ENCODE assay signal across 8 mouse cellular contexts in the genomic region with DNA sequence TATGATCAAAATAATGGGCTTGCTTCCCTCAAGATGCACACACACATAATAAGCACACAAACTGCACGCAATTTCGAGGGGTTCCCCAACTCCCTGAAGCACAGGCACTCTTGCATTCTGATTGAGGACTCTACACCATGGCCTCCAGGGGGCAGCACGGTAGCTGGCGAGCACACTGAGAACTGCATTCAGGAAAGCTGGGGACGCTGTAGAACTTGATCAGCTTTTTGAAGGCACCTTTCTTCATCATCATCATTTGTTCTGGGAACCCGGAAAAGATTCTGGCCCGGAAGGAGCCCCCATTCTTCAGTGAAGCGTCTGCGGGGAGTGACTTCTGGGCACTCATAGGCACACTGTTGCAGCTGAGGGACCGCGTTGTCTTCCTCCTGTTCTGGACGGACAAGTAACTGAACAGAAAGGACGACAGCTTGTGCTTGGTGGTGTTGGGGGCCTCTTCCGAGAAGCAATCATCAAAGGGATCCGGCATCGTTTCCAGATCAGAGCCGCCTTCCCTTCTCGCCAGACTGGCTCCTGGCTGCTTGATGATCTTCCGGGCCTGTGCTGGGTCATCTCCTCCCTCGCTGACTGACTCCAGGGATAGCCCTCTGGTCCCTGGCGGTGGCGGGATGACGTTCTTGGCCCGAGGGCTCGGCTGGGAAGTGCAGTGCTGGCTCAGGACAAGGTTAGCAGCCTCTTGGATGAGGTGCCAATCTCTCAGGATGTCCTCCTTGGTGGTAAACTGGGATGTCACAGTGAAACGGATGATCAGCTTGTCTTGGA. TPM values are rescaled to one million over a fixed set of nuclear protein-coding genes. Genes with fewer than 3 reads are reported as not detected.
DNase-seq lines count a peak whose midpoint lies in the region; ATAC-seq and TF ChIP-seq lines count a peak whose summit lies in the region.

No protein-coding gene starts in this region.

- no peaks in the 10 kb centered on the region for H3K27me3 ChIP-seq in CH12.LX (replicated peaks)
- no peaks in the 10 kb centered on the region for H3K27me3 ChIP-seq in embryonic facial prominence, embryonic 15.5 days
- H3K27me3 ChIP-seq in heart, embryonic 12.5 days (replicated peaks) = no peaks in the 10 kb centered on the region

- 28% methylated on average over 26 of the region's 26 CpGs for WGBS in embryonic facial prominence, embryonic 15.5 days
- 13% methylated on average over 26 of the region's 26 CpGs for WGBS in heart, embryonic 12.5 days

- TF ChIP-seq POLR2A in CH12.LX (IDR thresholded peaks at IDR 0.05; ENCODE audit: low read depth, low read length) = no peak

- peak; percentile 84 for TF ChIP-seq CTCF in CH12.LX (conservative IDR thresholded peaks at IDR 0.05 in 1 of 2, IDR thresholded peaks at IDR 0.05 in 1 of 2; ENCODE audit: low read depth in 2 of 2, low read length in 2 of 2)

- no peak for ATAC-seq in embryonic facial prominence, embryonic 15.5 days (ENCODE audit: insufficient number of reproducible peaks, low FRiP score, low TSS enrichment, low read depth)
- ATAC-seq in heart, embryonic 12.5 days (ENCODE audit: insufficient number of reproducible peaks, low FRiP score) = no peak; the same call in 1 of the 2 replicates
- peak; percentile 64 for ATAC-seq in neutrophil, adult 5-6 weeks (ENCODE audit: extremely low read depth, insufficient number of reproducible peaks, low FRiP score, poor library complexity, severe bottlenecking)

- dilution Hi-C loops in CH12.LX (cut with MboI; ENCODE audit: extremely low pct_ligation_motif_present, extremely low pct_unique_long_range_greater_than_20kb, low sequenced_read_pairs) = no loop called here

- peak; percentile 66 for DNase-seq in CH12.LX (ENCODE audit: extremely low read depth)
- peak; percentile 86 for DNase-seq in brain, adult 2 months (ENCODE audit: low read depth, low spot score)
- peak; percentile 75 to 79 for DNase-seq in kidney, postnatal 25 days
- peak; percentile 56 to 63 for DNase-seq in lung, adult 18-20 months
- peak; percentile 53 to 86 for DNase-seq in thymus, postnatal 10 days (ENCODE audit: low spot score in 2 of 2)

- H3K4me3 ChIP-seq in CH12.LX (replicated peaks in 1 of 3; ENCODE audit: low read depth in 2 of 3, low read length in 2 of 3, poor library complexity in 1 of 3) = no peak overlapping the region
- peak overlapping the region; percentile 38 for H3K4me3 ChIP-seq in embryonic facial prominence, embryonic 15.5 days (replicated peaks)
- H3K4me3 ChIP-seq in heart, embryonic 12.5 days = peak overlapping the region; percentile 35

- H3K9me3 ChIP-seq in CH12.LX (replicated peaks; ENCODE audit: low read length) = no peaks in the 10 kb centered on the region
- no peaks in the 10 kb centered on the region for H3K9me3 ChIP-seq in embryonic facial prominence, embryonic 15.5 days (replicated peaks)
- H3K9me3 ChIP-seq in heart, embryonic 12.5 days (replicated peaks) = no peaks in the 10 kb centered on the region

- in situ Hi-C loops in CH12.LX (cut with MboI; ENCODE audit: low pct_ligation_motif_present, low pct_unique_long_range_greater_than_20kb, low sequenced_read_pairs) = loop anchor here (10.0 kb wide), 2 partner anchors 191 to 411 kb away; a partner anchor contains a TSS

- H3K9ac ChIP-seq in CH12.LX (ENCODE audit: insufficient read depth, low read depth) = no peak overlapping the region
- no peak overlapping the region for H3K9ac ChIP-seq in embryonic facial prominence, embryonic 15.5 days
- peak overlapping the region; percentile 51 for H3K9ac ChIP-seq in heart, embryonic 12.5 days

- no peak overlapping the region for H3K4me2 ChIP-seq in CH12.LX (ENCODE audit: insufficient read depth, low read depth, poor library complexity, severe bottlenecking)
- peak overlapping the region; percentile 56 for H3K4me2 ChIP-seq in embryonic facial prominence, embryonic 15.5 days (replicated peaks)
- H3K4me2 ChIP-seq in heart, embryonic 12.5 days = peak overlapping the region; percentile 74

- peaks cover 2 to 21% of the 10 kb centered on the region in 2 experiments; a peak in 3 of 4 replicates for H3K4me1 ChIP-seq in CH12.LX (ENCODE audit: control insufficient read depth in 1 of 2, insufficient read depth in 2 of 2)
- H3K4me1 ChIP-seq in embryonic facial prominence, embryonic 15.5 days = 0 out of 2 replicates have a peak, but pooled peaks cover 5% of the 10 kb centered on the region
- H3K4me1 ChIP-seq in heart, embryonic 12.5 days (replicated peaks) = no peaks in the 10 kb centered on the region

- H3K79me2 ChIP-seq in CH12.LX (replicated peaks; ENCODE audit: control insufficient read depth, extremely low read depth, insufficient read depth, poor library complexity, severe bottlenecking) = no peaks in the 10 kb centered on the region

- H3K36me3 ChIP-seq in CH12.LX (replicated peaks in 1 of 2; ENCODE audit: control insufficient read depth in 1 of 2, insufficient read depth in 1 of 2, low read length in 1 of 2) = no peaks in the 10 kb centered on the region
- H3K36me3 ChIP-seq in embryonic facial prominence, embryonic 15.5 days = no peaks in the 10 kb centered on the region
- H3K36me3 ChIP-seq in heart, embryonic 12.5 days = no peaks in the 10 kb centered on the region

- no peak for TF ChIP-seq EP300 in CH12.LX (IDR thresholded peaks at IDR 0.05; ENCODE audit: low read length)

- no peak overlapping the region for H3K27ac ChIP-seq in CH12.LX (ENCODE audit: insufficient read depth, low read depth)
- no peak overlapping the region for H3K27ac ChIP-seq in embryonic facial prominence, embryonic 15.5 days (replicated peaks)
- H3K27ac ChIP-seq in heart, embryonic 12.5 days (ENCODE audit: poor library complexity, severe bottlenecking) = no peak overlapping the region

- peak; percentile 49 for TF ChIP-seq RAD21 in CH12.LX (IDR thresholded peaks at IDR 0.05; ENCODE audit: low read depth, low read length)

TF ChIP-seq in CH12.LX, 34 proteins besides CTCF, POLR2A, EP300 and RAD21:
- TF ChIP-seq MXI1 (IDR thresholded peaks at IDR 0.05; ENCODE audit: low read depth, low read length) = 0 out of 2 replicates have a peak, but pooled peaks have one; percentile 21
- no peak for TF ChIP-seq IRF4 (IDR thresholded peaks at IDR 0.05; ENCODE audit: low read depth, low read length)
- TF ChIP-seq KAT2A (IDR thresholded peaks at IDR 0.05; ENCODE audit: insufficient replicate concordance, low read length) = no peak
- TF ChIP-seq BHLHE40 (IDR thresholded peaks at IDR 0.05; ENCODE audit: low read depth, low read length) = 0 out of 2 replicates have a peak, but pooled peaks have one; percentile 19
- TF ChIP-seq SIN3A (IDR thresholded peaks at IDR 0.05; ENCODE audit: low read length) = no peak
- TF ChIP-seq ELF1 (IDR thresholded peaks at IDR 0.05; ENCODE audit: low read depth, low read length) = no peak
- 0 out of 2 replicates have a peak, but pooled peaks have one; percentile 20 for TF ChIP-seq MEF2A (IDR thresholded peaks at IDR 0.05; ENCODE audit: borderline replicate concordance, low read depth, low read length)
- TF ChIP-seq SMC3 (IDR thresholded peaks at IDR 0.05; ENCODE audit: low read depth, low read length) = peak; percentile 75
- TF ChIP-seq MAFK (IDR thresholded peaks at IDR 0.05; ENCODE audit: insufficient replicate concordance, low read length) = 0 out of 2 replicates have a peak, but pooled peaks have one; percentile 32

RNA-seq across cellular contexts. Expression of a gene that starts 25.1 kb away (rescaled TPM):
- total RNA-seq in CH12.LX (2012; rRNA removed) = 0.80 and 1.8 TPM in 2 replicates
- total RNA-seq in CH12.LX (2014; rRNA removed) = 1.5 and 2.9 TPM in 2 replicates
- 1.1 and 1.6 TPM in 2 replicates for polyA plus RNA-seq in CH12.LX (2012; ENCODE audit: insufficient read length, low read depth)
- polyA plus RNA-seq in embryonic facial prominence, embryonic 15.5 days (2015; fragmentation: Nextera tagmentation; extraction: Ambion mirVana) = 129 and 142 TPM in 2 replicates
- 3.1 and 3.4 TPM in 2 replicates for polyA plus RNA-seq in heart, embryonic 12.5 days (2016; fragmentation: Nextera tagmentation; extraction: Ambion mirVana)
- 364 and 376 TPM in 2 replicates for total RNA-seq in neutrophil, adult 5-6 weeks (2017)

RNA-seq across cellular contexts. Expression of a gene that starts 41.8 kb away (rescaled TPM):
- total RNA-seq in CH12.LX (2012; rRNA removed) = not detected in 2 replicates
- total RNA-seq in CH12.LX (2014; rRNA removed) = not detected in 2 replicates
- polyA plus RNA-seq in CH12.LX (2012; ENCODE audit: insufficient read length, low read depth) = not detected in 2 replicates
- polyA plus RNA-seq in embryonic facial prominence, embryonic 15.5 days (2015; fragmentation: Nextera tagmentation; extraction: Ambion mirVana) = 16.3 and 24.8 TPM in 2 replicates
- 0.17 and 0.86 TPM in 2 replicates for polyA plus RNA-seq in heart, embryonic 12.5 days (2016; fragmentation: Nextera tagmentation; extraction: Ambion mirVana)
- total RNA-seq in neutrophil, adult 5-6 weeks (2017) = 1.4 and 2.8 TPM in 2 replicates

Comparison
In these comparisons a context has a peak if more than half of its experiments do, and no peak if none do; other contexts are left out.
1. H3K4me3 ChIP-seq: peak in embryonic facial prominence, embryonic 15.5 days (single experiment) and heart, embryonic 12.5 days (single experiment); none in CH12.LX (0 of 3).
2. RNA of a gene that starts 25.1 kb away (polyA plus RNA-seq): 129 to 142 TPM in embryonic facial prominence, embryonic 15.5 days; 3.1 to 3.4 TPM in heart, embryonic 12.5 days and 1.1 to 1.6 TPM in CH12.LX; every median in the first group is over 10 times any median in the second.
3. Peak in every context shown above with its lines, with median percentiles within 50 percentile points of each other: DNase-seq.